Mouse (Mus musculus): ENCODE results near the gene Hspa1l.

GRCm38 (mm10) chr17:35021842-35022477, 49.5 kb downstream of the Hspa1l start:
- TF ChIP-seq POLR2A (IDR thresholded peaks at IDR 0.05; ENCODE audit: control insufficient read depth in 1 of 2, insufficient read depth in 1 of 2, low read depth in 1 of 2, low read length in 2 of 2, poor library complexity in 1 of 2) = peak; percentile 9 to 71; a peak in 2 of 4 replicates
- peak; percentile 31; the same call in 1 of the 2 replicates for TF ChIP-seq NELFE (IDR thresholded peaks at IDR 0.05; ENCODE audit: low read depth, low read length)

Data from MEL (cell line).